Mouse (Mus musculus) mouse embryonic stem cell (cell line): ENCODE data around the gene Stat1.

Source experiments
- in situ Hi-C, 2 experiments: fragments of 300-500 bp; cut with MboI; formaldehyde crosslinking; loops; 1 replicate in 1 of 2; 3 replicates in 1 of 2; pipeline ENCODE4 v1.14.3; 2019 to 2020; ENCODE audit warnings: low sequenced_read_pairs in 2 of 2, low pct_unique_long_range_greater_than_20kb in 1 of 2, mixed read lengths in 1 of 2; ENCODE audit not compliant: unreplicated experiment in 1 of 2

The Stat1 gene

GRCm38 (mm10) chr1:52118860-52119591, at the start of gene Stat1:
Gene Stat1, plus strand, starts transcription at chr1:52119440.
- in situ Hi-C loops: no loop called here

GRCm38 (mm10) chr1:52079724-52080367, 39.4 kb upstream of the Stat1 start:
- in situ Hi-C loops: loop anchor here (10.0 to 25.0 kb wide), 2 partner anchors 75 to 443 kb away; no protein-coding TSS in a partner anchor

- in situ Hi-C loops: loop anchor here in 1 of 2 experiments (10.0 to 25.0 kb wide), 2 partner anchors 76 to 443 kb away; no protein-coding TSS in a partner anchor
Measured at GRCm38 (mm10) chr1:52080375-52080774, 38.9 kb upstream of the Stat1 start.

- in situ Hi-C loops: loop anchor here in 1 of 2 experiments (10.0 to 25.0 kb wide), 2 partner anchors 81 to 449 kb away; no protein-coding TSS in a partner anchor
Measured at GRCm38 (mm10) chr1:52086236-52086635, 33.0 kb upstream of the Stat1 start.

- in situ Hi-C loops: loop anchor here in 1 of 2 experiments (10.0 to 25.0 kb wide), 2 partner anchors 82 to 450 kb away; no protein-coding TSS in a partner anchor
Measured at GRCm38 (mm10) chr1:52087128-52087527, 32.1 kb upstream of the Stat1 start.

- in situ Hi-C loops: loop anchor here in 1 of 2 experiments (10.0 to 25.0 kb wide), 2 partner anchors 84 to 451 kb away; no protein-coding TSS in a partner anchor
Measured at GRCm38 (mm10) chr1:52088634-52089033, 30.6 kb upstream of the Stat1 start.

- in situ Hi-C loops: loop anchor here (5.0 to 25.0 kb wide), 2 partner anchors 101 to 461 kb away; no protein-coding TSS in a partner anchor
Measured at GRCm38 (mm10) chr1:52098618-52099232, 20.5 kb upstream of the Stat1 start.

- in situ Hi-C loops: no loop called here
Measured at GRCm38 (mm10) chr1:52100496-52100895, 18.7 kb upstream of the Stat1 start.

GRCm38 (mm10) chr1:52102795-52103194, 16.4 kb upstream of the Stat1 start:
- in situ Hi-C loops: no loop called here

GRCm38 (mm10) chr1:52107206-52107605, 12.0 kb upstream of the Stat1 start:
- in situ Hi-C loops: no loop called here

GRCm38 (mm10) chr1:52111217-52111616, 8.0 kb upstream of the Stat1 start:
- in situ Hi-C loops: no loop called here

- in situ Hi-C loops: no loop called here
Measured at GRCm38 (mm10) chr1:52112301-52112700, 6.9 kb upstream of the Stat1 start.

GRCm38 (mm10) chr1:52113067-52113665, 6.1 kb upstream of the Stat1 start:
- in situ Hi-C loops: no loop called here

GRCm38 (mm10) chr1:52113666-52114069, 5.6 kb upstream of the Stat1 start:
- in situ Hi-C loops: no loop called here

- in situ Hi-C loops: no loop called here
Measured at GRCm38 (mm10) chr1:52116441-52116840, 2.8 kb upstream of the Stat1 start.

- in situ Hi-C loops: no loop called here
Measured at GRCm38 (mm10) chr1:52117777-52118176, 1.5 kb upstream of the Stat1 start.

- in situ Hi-C loops: no loop called here
Measured at GRCm38 (mm10) chr1:52119691-52120090, 451 bp downstream of the Stat1 start.

GRCm38 (mm10) chr1:52120191-52120590, 951 bp downstream of the Stat1 start:
- in situ Hi-C loops: no loop called here

- in situ Hi-C loops: no loop called here
Measured at GRCm38 (mm10) chr1:52121052-52121451, 1.8 kb downstream of the Stat1 start.
